Mouse (Mus musculus): Measurements from ENCODE around the gene Ccdc39. TPM values are rescaled to one million over a fixed set of nuclear protein-coding genes. Genes with fewer than 3 reads are reported as not detected.

The Ccdc39 gene
- polyA plus RNA-seq, 1 experiment from 2014 or later = 0.55 TPM

DNA sequence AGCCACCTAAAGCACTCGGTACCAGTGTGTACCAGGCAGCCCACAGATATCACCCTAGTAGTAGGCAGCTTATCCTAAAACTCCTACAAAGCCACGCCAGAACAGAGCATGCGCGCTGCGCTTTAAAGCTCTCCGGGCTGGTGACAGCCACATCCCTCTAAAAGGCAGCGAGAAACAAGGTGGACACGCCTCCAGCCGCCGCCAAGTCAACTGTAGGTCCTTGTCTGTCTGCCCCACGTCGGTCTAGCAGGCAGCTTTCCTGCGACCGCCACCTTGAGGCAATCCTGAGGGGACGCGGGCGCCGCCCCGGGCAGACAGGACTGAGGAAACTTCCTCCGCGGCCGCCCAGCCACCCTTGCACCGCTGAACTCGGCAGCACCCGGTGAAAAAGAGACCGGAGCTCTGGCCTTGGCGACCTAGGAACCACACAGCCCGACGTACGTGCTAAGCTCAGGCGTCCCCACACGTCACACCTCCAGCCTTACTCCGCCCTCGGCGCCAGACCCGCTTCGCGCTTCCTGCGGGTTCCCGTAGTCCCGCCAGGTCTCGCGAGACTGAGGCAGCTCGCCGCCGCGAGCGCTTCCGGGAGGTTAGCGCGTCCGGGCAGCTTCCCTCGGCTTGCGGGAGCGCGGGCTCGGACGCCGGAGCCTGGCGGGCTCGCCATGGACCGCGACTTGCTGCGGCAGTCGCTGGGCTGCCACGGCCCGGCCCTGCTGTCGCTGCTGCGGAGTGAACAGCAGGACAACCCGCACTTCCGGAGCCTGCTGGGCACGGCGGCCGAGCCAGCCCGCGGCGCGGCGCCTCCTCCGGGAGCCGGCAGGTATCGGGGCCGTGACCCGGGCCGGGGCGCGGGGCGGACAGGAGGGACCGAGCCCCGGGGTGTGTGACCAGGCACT, 44.2 kb downstream of the Ccdc39 start, which contains the start of gene Ttc14:
Ttc14 (plus strand) TSS at position 216 of the 896 bp plus-strand sequence.
- peak; percentile 98 for DNase-seq (ENCODE audit: low spot score)

DNA sequence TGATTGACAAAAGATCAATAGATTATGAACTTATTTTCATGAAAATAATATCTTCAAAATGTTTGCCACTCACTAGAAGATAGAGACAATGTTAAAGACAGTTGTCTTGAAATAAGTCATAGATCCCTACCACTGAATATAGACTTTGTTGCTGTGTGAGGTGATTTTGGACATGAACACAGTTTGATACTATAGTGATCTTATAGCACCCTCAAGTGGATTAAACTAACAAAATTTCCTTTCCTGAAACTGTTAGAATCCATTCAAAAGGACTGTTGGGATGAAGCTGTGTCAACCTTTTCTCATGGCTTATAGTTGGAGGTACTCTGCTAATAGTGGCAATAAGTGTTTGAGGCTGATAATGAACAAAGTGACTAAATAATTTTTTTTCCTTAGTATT, 53.1 kb downstream of the Ccdc39 start:
- no peak for DNase-seq (ENCODE audit: low spot score)

Other genes with a start within 250 kb of the Ccdc39 start
- 85.9 and 105 TPM in 2 replicates for gene Ttc14, start 44.5 kb downstream of the Ccdc39 start, polyA plus RNA-seq (2015; fragmentation: Nextera tagmentation; extraction: Ambion mirVana)
- 49.8 and 50.8 TPM in 2 replicates for gene Fxr1, start 175.6 kb upstream of the Ccdc39 start, polyA plus RNA-seq (2015; fragmentation: Nextera tagmentation; extraction: Ambion mirVana)
- gene Dnajc19, start 237.0 kb upstream of the Ccdc39 start, polyA plus RNA-seq (2015; fragmentation: Nextera tagmentation; extraction: Ambion mirVana) = 205 and 223 TPM in 2 replicates